Mouse (Mus musculus) fat pad, adult 2 months (tissue): Measurements from ENCODE around the gene Lingo2.

Experiments used
- DNase-seq: peaks from one replicate; pipeline ENCODE4 v3.0.0-alpha.2; 2011; ENCODE audit warnings: low read depth, low spot score; ENCODE audit errors: extremely low read depth

The Lingo2 gene

GRCm38 (mm10) chr4:36951150-36951954 is at the start of gene Lingo2:
Gene Lingo2 (minus strand): TSS chr4:36951747.
- no peak for DNase-seq

- no peak for DNase-seq
These were observed 21.8 kb upstream of the Lingo2 start for GRCm38 (mm10) chr4:36973358-36973757.

GRCm38 (mm10) chr4:36952431-36953429 is 1.2 kb upstream of the Lingo2 start:
- no peak for DNase-seq

GRCm38 (mm10) chr4:36951955-36952215 is 338 bp upstream of the Lingo2 start:
- no peak for DNase-seq

- no peak for DNase-seq
These were observed 777 bp downstream of the Lingo2 start for GRCm38 (mm10) chr4:36950790-36951149.

GRCm38 (mm10) chr4:36950021-36950751 is 1.4 kb downstream of the Lingo2 start:
- DNase-seq: no peak

GRCm38 (mm10) chr4:36890810-36891209 is 60.7 kb downstream of the Lingo2 start:
- no peak for DNase-seq

- no peak for DNase-seq
These were observed 61.2 kb downstream of the Lingo2 start for GRCm38 (mm10) chr4:36890365-36890764.

GRCm38 (mm10) chr4:36874781-36875180 is 76.8 kb downstream of the Lingo2 start:
- no peak for DNase-seq

GRCm38 (mm10) chr4:36824982-36825381 is 126.6 kb downstream of the Lingo2 start:
- DNase-seq: no peak

GRCm38 (mm10) chr4:36821914-36822313 is 129.6 kb downstream of the Lingo2 start:
- no peak for DNase-seq

- DNase-seq: no peak
These were observed 176.5 kb downstream of the Lingo2 start for GRCm38 (mm10) chr4:36775088-36775487.

- no peak for DNase-seq
These were observed 220.9 kb downstream of the Lingo2 start for GRCm38 (mm10) chr4:36730691-36731090.

- no peak for DNase-seq
These were observed 235.1 kb downstream of the Lingo2 start for GRCm38 (mm10) chr4:36716411-36716810.

GRCm38 (mm10) chr4:36698888-36699287 is 252.7 kb downstream of the Lingo2 start:
- DNase-seq: no peak

- no peak for DNase-seq
These were observed 254.7 kb downstream of the Lingo2 start for GRCm38 (mm10) chr4:36696810-36697209.

- DNase-seq: no peak
These were observed 291.6 kb downstream of the Lingo2 start for GRCm38 (mm10) chr4:36659920-36660319.

GRCm38 (mm10) chr4:36647753-36648152 is 303.8 kb downstream of the Lingo2 start:
- no peak for DNase-seq

GRCm38 (mm10) chr4:36635666-36636065 is 315.9 kb downstream of the Lingo2 start:
- no peak for DNase-seq

- DNase-seq: no peak
These were observed 374.7 kb downstream of the Lingo2 start for GRCm38 (mm10) chr4:36576801-36577200.

- DNase-seq: no peak
These were observed 375.3 kb downstream of the Lingo2 start for GRCm38 (mm10) chr4:36576256-36576655.
